Comparison of ENCODE assay signal across 8 mouse cellular contexts in the genomic region with DNA sequence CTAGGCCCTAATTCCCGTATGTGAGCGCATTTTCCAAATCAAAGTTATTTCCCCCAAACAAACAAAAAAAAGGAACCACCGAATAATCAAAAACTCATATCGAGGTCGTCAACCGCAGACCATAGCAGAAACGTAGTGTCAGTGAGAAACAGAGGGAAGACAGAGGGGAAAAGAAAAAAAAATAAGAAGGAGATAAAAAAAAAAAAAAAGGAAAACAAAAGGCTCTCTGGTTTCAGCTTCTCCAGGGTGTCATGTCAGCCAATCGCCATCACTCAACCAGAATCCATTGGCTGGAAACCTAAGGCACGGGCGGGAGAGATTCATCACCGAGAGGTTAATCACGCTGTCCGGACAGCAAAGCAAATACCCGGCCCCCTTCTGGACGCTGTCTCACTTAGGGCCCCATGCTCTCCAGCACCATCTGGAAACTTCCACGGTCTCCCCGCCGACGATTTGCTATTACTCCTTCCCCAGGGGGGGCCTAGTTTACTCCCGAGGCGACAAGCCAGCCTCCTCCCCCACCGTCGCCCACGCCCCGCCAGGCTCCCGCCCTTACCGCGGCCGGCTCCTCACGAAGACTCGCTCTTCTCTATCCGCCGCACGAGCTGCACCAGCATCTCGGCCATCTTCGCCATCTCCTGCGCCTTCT. TPM values are rescaled to one million over a fixed set of nuclear protein-coding genes. Genes with fewer than 3 reads are reported as not detected.
DNase-seq lines count a peak whose midpoint lies in the region; ATAC-seq and TF ChIP-seq lines count a peak whose summit lies in the region.
"Not testable (repeated sequence)": the region's sequence is repeated elsewhere in the genome, so short reads cannot be mapped to it uniquely, and the experiment has no call there.

No protein-coding gene starts in this region.

- H3K4me1 ChIP-seq in E14TG2a.4 (replicated peaks; ENCODE audit: low read depth, low read length): peaks cover 47% of the 10 kb centered on the region
- peaks cover 11% of the 10 kb centered on the region; the same call in 1 of the 2 replicates for H3K4me1 ChIP-seq in forebrain, embryonic 12.5 days
- H3K4me1 ChIP-seq in heart, embryonic 16.5 days (ENCODE audit: control insufficient read depth, insufficient read depth, low read length); stomach, embryonic 15.5 days: not testable (repeated sequence)
- peaks cover 39% of the 10 kb centered on the region for H3K4me1 ChIP-seq in liver, embryonic 13.5 days (replicated peaks)

- H3K36me3 ChIP-seq in E14TG2a.4 (ENCODE audit: insufficient read depth, low read length): peaks cover 25% of the 10 kb centered on the region
- H3K36me3 ChIP-seq in forebrain, embryonic 12.5 days (replicated peaks): peaks cover 18% of the 10 kb centered on the region
- H3K36me3 ChIP-seq in heart, embryonic 16.5 days (ENCODE audit: control insufficient read depth, insufficient read depth): not testable (repeated sequence)
- peaks cover 21% of the 10 kb centered on the region for H3K36me3 ChIP-seq in liver, embryonic 13.5 days
- H3K36me3 ChIP-seq in stomach, embryonic 15.5 days: peaks cover 10% of the 10 kb centered on the region

- peak; percentile 53 for ATAC-seq in forebrain, embryonic 12.5 days (ENCODE audit: low FRiP score)
- ATAC-seq in heart, embryonic 16.5 days (replicated peaks; ENCODE audit: extremely low read depth, insufficient read depth, low FRiP score): peak; percentile 40
- ATAC-seq in liver, embryonic 13.5 days (ENCODE audit: low read depth): peak; percentile 73
- ATAC-seq in stomach, embryonic 15.5 days (ENCODE audit: insufficient read depth, low FRiP score, low read depth): peak; percentile 45

- H3K4me2 ChIP-seq in forebrain, embryonic 12.5 days: peak overlapping the region; percentile 55
- H3K4me2 ChIP-seq in heart, embryonic 16.5 days (ENCODE audit: low read depth, low read length): peak overlapping the region; percentile 83
- H3K4me2 ChIP-seq in liver, embryonic 13.5 days: peak overlapping the region; percentile 71
- H3K4me2 ChIP-seq in stomach, embryonic 15.5 days: peak overlapping the region; percentile 73

- H3K4me3 ChIP-seq in E14TG2a.4 (replicated peaks; ENCODE audit: low read length): peak overlapping the region; percentile 87
- peak overlapping the region; percentile 74 for H3K4me3 ChIP-seq in forebrain, embryonic 12.5 days (replicated peaks)
- H3K4me3 ChIP-seq in heart, embryonic 16.5 days (ENCODE audit: low read length): peak overlapping the region; percentile 76
- H3K4me3 ChIP-seq in liver, embryonic 13.5 days (replicated peaks): peak overlapping the region; percentile 70
- H3K4me3 ChIP-seq in stomach, embryonic 15.5 days (replicated peaks): peak overlapping the region; percentile 68

- not testable (repeated sequence) for TF ChIP-seq CTCF in E14TG2a.4 (conservative IDR thresholded peaks at IDR 0.05; ENCODE audit: low read length)

- peak overlapping the region; percentile 95 for H3K27ac ChIP-seq in forebrain, embryonic 12.5 days
- peak overlapping the region; percentile 93 for H3K27ac ChIP-seq in heart, embryonic 16.5 days (ENCODE audit: low read length)
- peak overlapping the region; percentile 92 for H3K27ac ChIP-seq in liver, embryonic 13.5 days
- peak overlapping the region; percentile 98 for H3K27ac ChIP-seq in stomach, embryonic 15.5 days

- H3K9ac ChIP-seq in forebrain, embryonic 12.5 days: peak overlapping the region; percentile 82
- peak overlapping the region; percentile 87 for H3K9ac ChIP-seq in heart, embryonic 16.5 days (ENCODE audit: low read length)
- peak overlapping the region; percentile 79 for H3K9ac ChIP-seq in liver, embryonic 13.5 days
- peak overlapping the region; percentile 77 for H3K9ac ChIP-seq in stomach, embryonic 15.5 days

- peak; percentile 64 for DNase-seq in c-Kit-positive CD71-positive TER-119-positive erythroid progenitor cells, embryonic 14.5 days (ENCODE audit: low spot score)
- peak; percentile 45 to 75 for DNase-seq in kidney, postnatal 25 days
- DNase-seq in liver, embryonic 13.5 days: peak; percentile 66
- DNase-seq in natural killer cell, adult 2 months (ENCODE audit: low spot score in 2 of 2): peak; percentile 33 to 57

- not testable (repeated sequence) for H3K9me3 ChIP-seq in E14TG2a.4 (ENCODE audit: low read length); forebrain, embryonic 12.5 days; heart, embryonic 16.5 days (replicated peaks; ENCODE audit: control insufficient read depth, low read length); liver, embryonic 13.5 days (replicated peaks); stomach, embryonic 15.5 days

- not testable (repeated sequence) for H3K27me3 ChIP-seq in E14TG2a.4 (ENCODE audit: insufficient read depth, low read length); forebrain, embryonic 12.5 days; heart, embryonic 16.5 days (ENCODE audit: control insufficient read depth, insufficient read depth, low read length); liver, embryonic 13.5 days; stomach, embryonic 15.5 days (replicated peaks)

- 5% methylated on average over 35 of the region's 37 CpGs for WGBS in forebrain, embryonic 12.5 days
- 3% methylated on average over 35 of the region's 37 CpGs for WGBS in heart, embryonic 16.5 days
- WGBS in liver, embryonic 13.5 days (ENCODE audit: insufficient replicate concordance): under 1% methylated on average over 35 of the region's 37 CpGs
- WGBS in stomach, embryonic 15.5 days: 3% methylated on average over 37 of the region's 37 CpGs

RNA-seq across cellular contexts. Expression of a gene that starts 0.8 kb away (rescaled TPM):
- polyA plus RNA-seq in forebrain, embryonic 12.5 days (2016; fragmentation: Nextera tagmentation; extraction: Ambion mirVana): 485 and 504 TPM in 2 replicates
- 285 and 303 TPM in 2 replicates for polyA plus RNA-seq in heart, embryonic 16.5 days (2015; fragmentation: Nextera tagmentation; extraction: Ambion mirVana)
- polyA plus RNA-seq in liver, embryonic 13.5 days (2015; fragmentation: Nextera tagmentation; extraction: Ambion mirVana): 184 and 217 TPM in 2 replicates
- polyA plus RNA-seq in stomach, embryonic 15.5 days (2015; fragmentation: Nextera tagmentation; extraction: Ambion mirVana): 510 and 539 TPM in 2 replicates

RNA-seq across cellular contexts. Expression of a gene that starts 34.7 kb away (rescaled TPM):
- polyA plus RNA-seq in forebrain, embryonic 12.5 days (2016; fragmentation: Nextera tagmentation; extraction: Ambion mirVana): 9.5 and 9.9 TPM in 2 replicates
- 14.5 and 15.0 TPM in 2 replicates for polyA plus RNA-seq in heart, embryonic 16.5 days (2015; fragmentation: Nextera tagmentation; extraction: Ambion mirVana)
- 8.2 and 10.5 TPM in 2 replicates for polyA plus RNA-seq in liver, embryonic 13.5 days (2015; fragmentation: Nextera tagmentation; extraction: Ambion mirVana)
- 17.9 and 19.2 TPM in 2 replicates for polyA plus RNA-seq in stomach, embryonic 15.5 days (2015; fragmentation: Nextera tagmentation; extraction: Ambion mirVana)

RNA-seq across cellular contexts. Expression of a gene that starts 47.3 kb away (rescaled TPM):
- 25.3 TPM in 2 replicates for polyA plus RNA-seq in forebrain, embryonic 12.5 days (2016; fragmentation: Nextera tagmentation; extraction: Ambion mirVana)
- 21.0 and 21.4 TPM in 2 replicates for polyA plus RNA-seq in heart, embryonic 16.5 days (2015; fragmentation: Nextera tagmentation; extraction: Ambion mirVana)
- 15.5 and 16.7 TPM in 2 replicates for polyA plus RNA-seq in liver, embryonic 13.5 days (2015; fragmentation: Nextera tagmentation; extraction: Ambion mirVana)
- polyA plus RNA-seq in stomach, embryonic 15.5 days (2015; fragmentation: Nextera tagmentation; extraction: Ambion mirVana): 23.2 and 26.3 TPM in 2 replicates

Comparison
In these comparisons a context has a peak if more than half of its experiments do, and no peak if none do; other contexts are left out.
1. Peak in every context shown above with its lines: DNase-seq, ATAC-seq, H3K4me3 ChIP-seq and H3K27ac ChIP-seq.